Mouse (Mus musculus) stomach, embryonic 16.5 days (tissue): ENCODE measurements around the gene Dntt. TPM values are rescaled to one million over a fixed set of nuclear protein-coding genes. Genes with fewer than 3 reads are reported as not detected.

Experiments
- ATAC-seq: fragments of 200-750 bp; cut with Nextera tagmentation; 2 replicates; pipeline ENCODE4 v1.8.0; 2017; ENCODE audit warnings: moderate number of reproducible peaks, moderate TSS enrichment; ENCODE audit not compliant: insufficient read depth, low FRiP score
- H3K27ac ChIP-seq: fragments of 300-500 bp; sonication (generic); 2 replicates; pipeline ENCODE4 v1.5.1; 2014; ENCODE audit warnings: low read length
- H3K27me3 ChIP-seq: fragments of 300-500 bp; sonication (generic); 2 replicates; pipeline ENCODE4 v1.6.1; 2014; ENCODE audit warnings: low read length, control low read depth, mixed read lengths; ENCODE audit not compliant: control insufficient read depth, insufficient read depth
- H3K36me3 ChIP-seq: fragments of 300-500 bp; sonication (generic); 2 replicates; pipeline ENCODE4 v1.6.1; 2014; ENCODE audit warnings: low read length; ENCODE audit not compliant: control insufficient read depth, insufficient read depth
- H3K4me1 ChIP-seq: fragments of 300-500 bp; sonication (generic); 2 replicates; pipeline ENCODE4 v1.6.1; 2014; ENCODE audit warnings: low read length, control low read depth, mixed read lengths; ENCODE audit not compliant: control insufficient read depth, insufficient read depth
- H3K4me2 ChIP-seq: fragments of 300-500 bp; sonication (generic); 2 replicates; pipeline ENCODE4 v1.6.1; 2014; ENCODE audit warnings: low read depth, low read length, mixed read lengths
- H3K4me3 ChIP-seq: fragments of 300-500 bp; sonication (generic); replicated peaks from 2 replicates; pipeline ENCODE4 v1.5.1; 2014; ENCODE audit warnings: mild to moderate bottlenecking, low read length
- H3K9ac ChIP-seq: fragments of 300-500 bp; sonication (generic); 2 replicates; pipeline ENCODE4 v1.6.1; 2014; ENCODE audit warnings: low read length
- H3K9me3 ChIP-seq: fragments of 300-500 bp; sonication (generic); replicated peaks from 2 replicates; pipeline ENCODE4 v1.6.1; 2016; ENCODE audit warnings: low read length, control low read depth; ENCODE audit not compliant: control insufficient read depth
- WGBS: fragments of 180-500 bp; shearing (Covaris S2); extraction: QIAGEN DNeasy Blood & Tissue Kit; methylation state at CpG from one replicate; pipeline ENCODE4 v1.1.7; 2014; 5-methylcytosine and 5-hydroxymethylcytosine counted together
- polyA plus RNA-seq: library from polyadenylated mRNA; unstranded; fragments of >200 nt; fragmentation: Nextera tagmentation; extraction: Ambion mirVana; gene quantifications from 2 replicates; pipeline ENCODE4 v1.2.1, GENCODE M21; 2015

Dntt gene
- polyA plus RNA-seq, result not detected in 2 replicates

- Histone ChIP-seq H3K4me1 (no peaks in the 10 kb centered on the region), H3K27ac (no peak within 1 kb of the TSS), H3K9ac (no peak within 1 kb of the TSS), H3K36me3 (no peaks in the 10 kb centered on the region), H3K4me3 (no peak within 1 kb of the TSS), H3K27me3 (no peaks in the 10 kb centered on the region), H3K4me2 (no peak within 1 kb of the TSS), H3K9me3 (no peaks in the 10 kb centered on the region)
- no peak for ATAC-seq
- 84% methylated on average over 6 of the region's 6 CpGs for WGBS
Observed at GRCm38 (mm10) chr19:41029219-41029618, at the start of gene Dntt. Gene Dntt, plus strand, starts transcription at chr19:41029275.

GRCm38 (mm10) chr19:40980671-40981070, 48.4 kb upstream of the Dntt start:
- Histone ChIP-seq H3K27me3 (no peaks in the 10 kb centered on the region), H3K4me2 (no peak overlapping the region), H3K9me3 (no peaks in the 10 kb centered on the region), H3K4me1 (no peaks in the 10 kb centered on the region), H3K4me3 (no peak overlapping the region), H3K9ac (no peak overlapping the region), H3K36me3 (no peaks in the 10 kb centered on the region), H3K27ac (no peak overlapping the region)
- WGBS, result 77% methylated on average over 5 of the region's 5 CpGs
- ATAC-seq, result no peak

- 96% methylated on average over 1 of the region's 1 CpGs for WGBS
Observed at GRCm38 (mm10) chr19:40984536-40984935, 44.5 kb upstream of the Dntt start.

GRCm38 (mm10) chr19:40988856-40989255, 40.2 kb upstream of the Dntt start:
- H3K4me2 ChIP-seq, result no peak overlapping the region
- ATAC-seq, result no peak
- no peak overlapping the region for H3K4me3 ChIP-seq
- no peak overlapping the region for H3K27ac ChIP-seq
- no peak overlapping the region for H3K9ac ChIP-seq
- H3K27me3 ChIP-seq, result no peaks in the 10 kb centered on the region
- no peaks in the 10 kb centered on the region for H3K9me3 ChIP-seq
- H3K4me1 ChIP-seq, result no peaks in the 10 kb centered on the region
- no peaks in the 10 kb centered on the region for H3K36me3 ChIP-seq
- WGBS, result 81% methylated on average over 5 of the region's 5 CpGs

More at GRCm38 (mm10) chr19:40984536-40984935, 44.5 kb upstream of the Dntt start:
- Histone ChIP-seq H3K4me2 (no peak overlapping the region), H3K27ac (no peak overlapping the region), H3K4me1 (no peaks in the 10 kb centered on the region), H3K27me3 (no peaks in the 10 kb centered on the region), H3K36me3 (no peaks in the 10 kb centered on the region), H3K9ac (no peak overlapping the region), H3K4me3 (no peak overlapping the region), H3K9me3 (no peaks in the 10 kb centered on the region)
- ATAC-seq, result no peak

GRCm38 (mm10) chr19:40989961-40990600, 39.0 kb upstream of the Dntt start:
- Histone ChIP-seq H3K4me3 (no peak overlapping the region), H3K27ac (no peak overlapping the region), H3K36me3 (no peaks in the 10 kb centered on the region), H3K4me1 (no peaks in the 10 kb centered on the region), H3K9ac (no peak overlapping the region), H3K9me3 (no peaks in the 10 kb centered on the region), H3K27me3 (no peaks in the 10 kb centered on the region), H3K4me2 (no peak overlapping the region)
- WGBS, result 70% methylated on average over 9 of the region's 9 CpGs
- no peak for ATAC-seq

- H3K4me2 ChIP-seq, result no peak overlapping the region
- H3K36me3 ChIP-seq, result no peaks in the 10 kb centered on the region
- H3K4me1 ChIP-seq, result no peaks in the 10 kb centered on the region
- no peaks in the 10 kb centered on the region for H3K27me3 ChIP-seq
- H3K9ac ChIP-seq, result no peak overlapping the region
- H3K27ac ChIP-seq, result no peak overlapping the region
- no peak for ATAC-seq
- H3K9me3 ChIP-seq, result no peaks in the 10 kb centered on the region
- H3K4me3 ChIP-seq, result no peak overlapping the region
- WGBS, result 90% methylated on average over 17 of the region's 17 CpGs
Observed at GRCm38 (mm10) chr19:40990781-40991343, 38.2 kb upstream of the Dntt start.

GRCm38 (mm10) chr19:40991626-40992025, 37.4 kb upstream of the Dntt start:
- Histone ChIP-seq H3K4me3 (no peak overlapping the region), H3K4me1 (no peaks in the 10 kb centered on the region), H3K9ac (no peak overlapping the region), H3K36me3 (no peaks in the 10 kb centered on the region), H3K4me2 (no peak overlapping the region), H3K9me3 (no peaks in the 10 kb centered on the region), H3K27me3 (no peaks in the 10 kb centered on the region), H3K27ac (no peak overlapping the region)
- no peak for ATAC-seq
- WGBS, result 74% methylated on average over 7 of the region's 7 CpGs

- ATAC-seq, result no peak
- Histone ChIP-seq H3K36me3 (no peaks in the 10 kb centered on the region), H3K4me1 (no peaks in the 10 kb centered on the region), H3K9me3 (no peaks in the 10 kb centered on the region), H3K27me3 (no peaks in the 10 kb centered on the region), H3K9ac (no peak overlapping the region), H3K4me2 (no peak overlapping the region), H3K27ac (no peak overlapping the region), H3K4me3 (no peak overlapping the region)
- 77% methylated on average over 11 of the region's 11 CpGs for WGBS
Observed at GRCm38 (mm10) chr19:40992096-40992495, 37.0 kb upstream of the Dntt start.

- no peak for ATAC-seq
- H3K4me1 ChIP-seq, result no peaks in the 10 kb centered on the region
- H3K36me3 ChIP-seq, result no peaks in the 10 kb centered on the region
- H3K4me3 ChIP-seq, result no peak overlapping the region
- no peaks in the 10 kb centered on the region for H3K27me3 ChIP-seq
- H3K4me2 ChIP-seq, result no peak overlapping the region
- H3K9ac ChIP-seq, result no peak overlapping the region
- no peak overlapping the region for H3K27ac ChIP-seq
- no peaks in the 10 kb centered on the region for H3K9me3 ChIP-seq
- WGBS, result 77% methylated on average over 8 of the region's 8 CpGs
Observed at GRCm38 (mm10) chr19:40992517-40993044, 36.5 kb upstream of the Dntt start.
